Mouse (Mus musculus) adrenal gland, adult (tissue): ENCODE measurements around the gene Fkbp5.
"Not testable (repeated sequence)": the region's sequence is repeated elsewhere in the genome, so short reads cannot be mapped to it uniquely, and the experiment has no call there.

Experiments
- DNase-seq, 2 experiments: peaks; one replicate each; pipeline ENCODE4 v3.0.0; 2022 to 2023; ENCODE audit warnings: low spot score in 1 of 2; ENCODE audit not compliant: inconsistent age in 2 of 2

Gene Fkbp5

DNA sequence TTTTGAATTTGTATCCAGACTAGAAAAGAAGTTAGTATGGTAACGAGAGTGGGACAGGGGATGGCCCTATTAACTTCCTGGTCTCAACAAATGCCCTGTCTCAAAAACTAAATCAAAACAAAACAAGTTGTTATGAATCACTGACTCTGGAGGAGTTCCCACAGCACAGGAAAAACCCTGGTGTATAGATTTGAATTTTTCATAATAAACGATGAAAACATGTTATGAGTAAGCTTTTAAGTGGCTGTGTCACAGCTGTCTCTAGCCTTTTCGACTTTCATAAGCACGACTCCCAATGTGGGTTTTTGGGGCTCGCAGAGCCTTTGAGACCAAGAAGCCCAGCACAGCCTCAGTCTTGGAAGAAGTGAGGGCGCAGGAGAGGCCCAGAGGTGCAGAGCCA lies 89.7 kb downstream of the Fkbp5 start:
- no peak for DNase-seq

DNA sequence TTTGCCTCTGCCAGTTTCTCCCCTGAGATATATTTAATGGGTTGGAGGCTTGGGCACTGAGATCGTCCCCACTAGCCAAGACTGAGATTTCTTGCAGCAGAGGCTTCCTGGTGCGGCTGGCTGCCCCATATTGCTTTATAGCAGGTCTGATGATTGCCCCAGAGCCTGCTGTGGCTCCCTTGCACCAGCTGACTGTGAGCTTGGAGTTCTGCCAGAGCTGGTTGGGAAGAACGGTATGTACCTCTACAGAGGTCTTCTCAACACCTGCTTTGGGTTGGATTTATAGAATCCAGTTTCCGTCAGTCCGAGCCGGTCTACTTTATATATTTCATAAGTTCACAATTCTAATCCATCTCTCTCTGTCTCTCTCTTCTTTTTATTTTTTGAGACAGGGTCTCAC lies 93.0 kb downstream of the Fkbp5 start:
- DNase-seq, result peak; percentile 71 to 84

DNA sequence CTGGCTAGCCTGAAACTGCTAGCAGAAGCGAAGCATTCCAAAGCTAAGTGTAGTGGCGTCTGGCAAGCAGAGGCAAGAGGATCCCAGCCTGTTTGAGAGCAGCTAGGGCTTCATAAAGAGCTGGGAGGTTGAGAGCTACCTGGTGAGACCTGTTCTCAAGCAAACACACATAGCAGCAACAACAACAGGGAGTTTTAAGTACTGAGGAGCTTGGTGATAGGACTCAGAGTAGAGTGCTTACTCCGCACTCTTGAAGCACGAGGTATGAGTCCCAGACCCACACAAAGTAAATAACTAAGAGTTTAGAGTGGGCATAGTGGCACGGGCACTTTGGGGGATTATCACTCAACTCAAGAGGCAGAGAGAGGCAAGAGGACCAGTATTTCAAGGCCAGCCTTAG lies 96.3 kb downstream of the Fkbp5 start:
- DNase-seq, result no peak

DNA sequence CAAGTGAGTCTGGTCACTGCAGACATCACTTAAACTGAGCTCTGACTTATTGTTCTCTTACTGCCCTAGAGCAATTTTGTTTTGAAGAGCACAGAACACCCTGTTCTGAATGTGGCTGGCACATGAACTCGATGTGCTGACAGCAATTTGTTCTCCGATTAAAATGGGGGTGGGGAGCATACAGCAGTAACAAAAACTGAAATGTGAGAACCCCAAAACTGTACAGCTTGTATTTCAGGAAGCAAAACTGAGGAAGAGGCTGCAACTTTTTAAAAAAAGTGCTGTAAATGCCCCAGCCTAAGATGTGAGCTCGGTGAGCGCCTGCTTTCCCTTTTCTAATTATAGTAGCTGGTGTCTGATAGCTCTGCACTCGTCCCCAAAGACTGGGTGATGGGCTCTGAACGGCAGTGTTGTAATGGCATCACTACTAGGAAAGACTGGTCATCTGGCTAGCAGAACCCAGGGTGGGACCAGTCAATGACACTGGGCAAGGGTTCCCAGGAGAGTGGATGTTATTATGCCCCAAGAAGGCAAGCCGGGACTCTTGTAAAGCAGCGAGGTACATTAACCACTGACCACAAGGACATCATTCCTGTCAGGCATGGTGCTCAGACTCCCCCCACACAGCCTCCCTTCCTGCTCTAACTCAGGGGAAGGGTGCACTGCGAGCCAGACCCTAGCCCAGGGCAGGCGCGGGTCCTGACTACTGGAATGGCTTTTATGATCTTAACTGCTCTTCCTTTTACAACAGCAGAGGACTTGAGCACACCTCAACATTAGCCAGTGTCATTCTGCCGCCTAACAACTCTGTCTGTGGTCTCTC lies 96.9 kb downstream of the Fkbp5 start:
- peak; percentile 74 to 82 for DNase-seq

DNA sequence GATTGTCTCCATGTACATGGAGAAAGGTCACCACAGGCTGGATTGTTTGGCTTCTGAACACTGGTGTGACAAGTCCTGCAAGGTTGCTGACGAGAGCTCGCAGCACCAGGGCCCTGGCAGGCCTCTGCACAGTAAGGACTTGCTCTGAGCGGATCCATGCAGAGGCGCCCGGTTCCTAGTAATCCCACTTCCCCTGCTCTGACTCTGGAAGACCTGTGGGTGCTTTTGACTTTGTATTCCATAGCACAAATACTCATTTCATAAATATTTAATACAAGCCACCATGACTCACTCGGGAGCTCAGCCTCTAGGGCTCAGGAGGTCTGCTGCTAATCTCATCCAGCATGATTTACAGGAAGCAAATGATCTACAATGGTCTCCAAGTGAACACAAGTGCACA lies 97.7 kb downstream of the Fkbp5 start:
- peak; percentile 50 to 51 for DNase-seq

DNA sequence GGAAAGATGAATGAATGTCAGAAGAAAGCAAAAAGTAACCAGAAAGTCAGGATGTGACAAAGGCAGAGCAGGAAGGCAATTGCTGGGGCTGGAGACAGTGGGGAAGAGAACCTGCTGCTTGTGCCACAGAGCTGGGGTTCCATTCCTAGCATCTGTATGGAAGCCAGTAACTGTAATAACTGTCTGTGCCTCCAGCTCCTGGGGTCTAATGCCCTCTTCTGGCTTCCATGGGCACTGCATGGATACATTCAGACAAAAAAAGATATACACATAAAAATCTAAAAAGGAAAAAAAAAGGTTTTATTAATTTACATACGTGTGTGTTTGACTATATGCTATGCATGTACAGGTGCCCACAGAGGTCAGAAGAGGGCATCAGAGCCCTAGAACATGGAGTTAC lies 98.4 kb downstream of the Fkbp5 start:
- DNase-seq, result peak in 1 of 2 experiments; percentile 66

DNA sequence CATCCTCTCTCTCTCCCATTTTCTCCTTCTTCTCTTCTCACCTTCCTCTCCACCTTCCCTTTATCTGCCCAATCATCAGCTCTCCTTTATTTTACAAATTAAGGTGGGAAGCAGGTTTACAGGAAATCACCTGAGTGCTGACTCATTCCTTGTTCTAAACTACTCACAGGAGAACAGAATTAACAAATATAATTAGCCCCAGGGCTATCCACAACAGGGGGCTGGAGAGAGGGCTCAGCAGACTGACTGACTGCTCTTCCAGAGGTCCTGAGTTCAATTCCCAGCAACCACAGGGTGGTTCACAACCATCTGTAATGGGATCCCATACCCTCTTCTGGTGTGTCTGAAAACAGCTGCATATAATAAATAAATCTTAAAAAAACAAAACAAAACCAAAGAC lies 98.8 kb downstream of the Fkbp5 start:
- DNase-seq, result not testable (repeated sequence)

DNA sequence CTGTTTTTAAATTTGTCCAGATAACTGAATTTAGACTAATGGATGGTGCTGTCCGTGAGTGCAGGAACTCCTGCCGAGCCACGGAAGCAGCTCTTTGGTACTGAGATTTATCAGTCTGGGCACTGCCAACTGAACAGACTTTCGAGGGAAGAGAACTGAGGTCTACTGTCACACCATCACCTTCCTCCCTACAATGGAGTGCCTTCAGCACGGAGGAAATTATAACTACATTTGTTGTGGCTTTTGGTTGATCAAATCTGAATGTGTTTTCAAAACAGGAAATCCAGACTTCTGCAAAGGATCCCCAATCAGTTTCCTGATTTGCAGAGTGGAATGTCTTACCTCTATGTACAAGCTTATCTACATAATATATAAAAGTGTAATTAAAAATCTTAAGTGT lies 99.6 kb downstream of the Fkbp5 start:
- no peak for DNase-seq

DNA sequence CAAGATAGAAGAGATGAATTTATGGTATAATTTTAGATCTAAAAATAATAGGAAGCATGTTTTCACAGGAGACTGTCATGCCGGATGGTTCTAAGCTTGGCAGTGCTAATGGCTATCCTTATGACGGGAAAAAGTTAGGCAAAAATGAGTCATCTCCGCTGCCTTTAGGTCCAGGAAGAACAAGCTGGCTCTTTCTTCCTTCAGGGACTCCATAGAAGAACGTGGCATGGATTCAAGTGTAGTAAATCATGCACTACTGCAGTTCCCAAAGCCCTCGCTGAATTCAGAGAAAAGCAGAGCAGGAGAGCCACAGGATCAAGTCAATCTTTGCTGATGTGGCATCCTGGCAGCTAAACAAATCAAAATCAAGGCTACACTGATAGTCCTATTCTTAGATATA lies 102.1 kb downstream of the Fkbp5 start:
- peak; percentile 78 to 90 for DNase-seq

DNA sequence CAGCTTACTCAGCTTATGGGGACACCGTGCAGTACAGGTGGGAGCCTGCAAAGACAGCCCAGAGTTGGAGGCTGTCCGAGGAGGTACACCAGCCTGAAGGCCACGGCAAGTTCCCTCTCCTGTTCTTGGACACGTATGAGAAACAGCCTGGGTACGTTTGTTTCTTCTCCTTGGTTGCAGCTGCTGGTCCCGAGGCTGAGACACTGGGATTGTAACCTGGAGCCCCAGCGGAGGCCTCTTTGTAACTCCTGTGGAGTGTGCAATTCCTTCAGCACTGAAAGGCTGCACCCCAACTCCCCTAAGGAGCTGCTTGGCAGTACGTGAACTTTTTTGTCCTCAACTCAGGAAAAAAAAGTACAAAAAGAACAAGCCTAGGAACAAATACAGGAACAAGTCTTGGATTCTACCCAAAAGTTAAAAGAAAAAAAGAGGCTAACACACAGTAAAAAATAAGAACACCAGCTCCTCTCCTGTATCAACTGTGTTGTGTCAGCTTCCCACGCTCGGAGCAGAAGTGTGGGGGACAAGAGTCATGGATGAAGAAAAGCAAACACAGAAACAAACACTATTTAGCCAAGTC lies 105.9 kb downstream of the Fkbp5 start:
- DNase-seq, result no peak

DNA sequence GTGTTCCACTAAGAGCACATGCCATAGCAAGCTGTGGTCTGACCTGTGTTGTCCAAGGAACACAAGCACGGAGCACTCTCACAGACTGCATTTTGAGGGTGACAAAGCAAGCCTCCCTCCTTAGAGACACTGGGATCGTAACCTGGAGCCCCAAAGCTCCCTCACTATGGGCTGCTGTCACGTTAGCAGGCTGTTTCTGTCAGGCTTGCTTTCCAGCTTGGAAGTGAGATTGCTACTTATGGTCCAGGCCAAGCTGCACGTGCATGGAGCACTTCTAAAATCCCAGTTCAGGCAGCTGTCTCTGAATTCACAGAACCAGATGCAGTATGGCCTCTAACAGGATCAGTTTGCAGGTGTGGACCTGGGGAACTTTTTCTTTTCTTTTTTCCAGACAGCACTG lies 106.6 kb downstream of the Fkbp5 start:
- DNase-seq, result no peak

DNA sequence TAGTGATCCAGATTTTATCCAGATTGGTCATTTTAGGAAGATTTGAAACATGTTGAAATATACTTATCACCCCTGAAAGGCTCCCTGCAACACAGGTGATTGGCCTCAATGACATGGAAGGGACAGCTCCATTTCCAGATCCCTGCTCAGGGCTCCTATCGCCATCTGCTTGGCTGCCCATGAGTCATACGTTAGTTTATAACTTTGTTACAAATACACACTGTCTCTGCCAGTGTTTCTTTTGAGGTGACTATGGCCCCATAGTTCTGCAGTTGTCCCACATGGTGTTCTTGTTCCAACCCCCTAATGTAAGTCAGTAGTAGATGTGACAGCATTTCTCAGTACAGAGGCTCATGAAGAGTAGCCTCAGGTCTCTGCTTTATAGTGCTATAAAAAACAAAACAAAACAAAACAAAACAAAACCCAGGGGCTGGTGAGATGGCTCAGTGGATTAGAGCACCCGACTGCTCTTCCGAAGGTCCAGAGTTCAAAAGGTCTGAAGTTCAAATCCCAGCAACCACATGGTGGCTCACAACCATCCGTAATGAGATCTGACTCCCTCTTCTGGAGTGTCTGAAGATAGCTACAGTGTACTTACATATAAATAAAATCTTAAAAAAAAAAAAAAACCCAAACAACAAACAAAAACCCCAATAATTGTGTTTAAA lies 108.9 kb downstream of the Fkbp5 start:
- peak in 1 of 2 experiments; percentile 47 for DNase-seq

DNA sequence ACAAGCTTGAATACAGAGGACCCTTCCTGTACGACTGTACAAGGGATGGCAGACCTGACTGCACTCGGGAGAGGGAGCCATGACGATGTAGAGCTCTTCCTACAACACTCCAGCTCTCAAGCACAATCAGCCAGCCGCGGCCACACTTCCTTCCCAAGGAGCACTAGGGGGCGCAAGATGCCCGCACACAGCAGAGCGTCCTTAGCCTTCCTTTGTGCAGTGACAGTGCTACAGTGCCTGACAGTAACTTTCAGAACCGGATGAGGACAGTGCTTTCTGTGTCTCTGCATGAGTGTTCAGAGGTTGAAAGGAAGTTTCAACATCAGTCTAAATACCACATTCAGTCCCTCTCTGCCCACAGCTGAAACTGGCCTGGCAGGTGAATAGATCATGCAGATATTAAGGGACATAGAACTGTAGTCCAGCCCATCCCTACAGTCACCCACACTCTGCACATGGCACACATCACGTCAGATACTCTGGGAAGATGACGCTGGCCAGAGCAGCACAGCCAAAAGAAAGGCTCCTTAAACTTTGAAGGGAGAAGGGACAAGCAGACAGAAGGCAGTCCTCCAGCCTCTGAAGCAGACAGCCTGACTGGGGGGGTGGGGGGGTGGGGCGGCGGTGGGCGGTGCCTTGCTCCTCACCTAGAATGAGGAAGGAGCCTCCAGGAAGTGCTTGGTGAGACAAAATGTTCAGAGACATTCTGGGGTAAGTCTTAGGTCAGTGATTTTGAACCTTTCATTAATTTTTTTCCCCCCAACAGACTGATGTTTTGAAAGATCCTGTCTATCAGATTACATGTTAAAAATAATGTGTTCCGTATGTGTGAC lies 109.7 kb downstream of the Fkbp5 start:
- peak; percentile 87 to 94 for DNase-seq

DNA sequence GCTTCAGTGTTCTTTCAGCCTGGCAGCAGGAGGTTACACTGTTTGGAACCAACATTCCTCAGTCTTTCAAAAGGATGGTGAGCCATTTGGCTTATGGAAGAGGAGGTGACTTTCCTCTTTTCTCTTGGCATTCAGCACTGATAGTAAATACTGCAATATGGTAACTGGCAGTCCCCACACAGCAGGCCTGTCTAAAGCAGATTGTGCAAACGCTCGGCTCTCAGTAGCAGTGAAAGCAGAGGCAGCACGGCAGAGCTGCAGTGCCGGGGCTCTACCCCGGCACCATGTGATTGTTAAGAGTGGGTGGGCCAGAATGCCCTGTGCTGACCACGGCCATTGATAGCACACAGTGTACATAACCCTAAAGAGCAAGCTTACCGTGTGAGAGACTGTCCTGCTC lies 110.9 kb downstream of the Fkbp5 start:
- no peak for DNase-seq

DNA sequence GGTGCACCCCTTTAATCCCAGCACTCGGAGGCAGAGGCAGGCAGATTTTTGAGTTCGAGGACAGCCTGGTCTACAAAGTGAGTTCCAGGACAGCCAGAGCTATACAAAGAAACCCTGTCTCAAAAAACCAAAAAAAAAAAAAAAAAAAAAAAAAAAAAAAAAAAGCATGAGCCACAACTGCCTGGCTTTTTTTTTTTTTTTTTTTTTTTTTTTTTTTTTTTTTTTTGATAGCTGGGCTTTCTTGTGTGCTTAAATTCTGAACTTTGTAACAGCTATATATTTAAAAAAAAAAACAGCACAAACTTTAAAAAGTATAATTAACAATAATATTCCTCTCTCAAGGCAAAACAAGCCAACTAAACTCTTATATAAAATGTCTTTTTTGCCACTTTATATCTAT lies 112.6 kb downstream of the Fkbp5 start:
- DNase-seq, result not testable (repeated sequence)

DNA sequence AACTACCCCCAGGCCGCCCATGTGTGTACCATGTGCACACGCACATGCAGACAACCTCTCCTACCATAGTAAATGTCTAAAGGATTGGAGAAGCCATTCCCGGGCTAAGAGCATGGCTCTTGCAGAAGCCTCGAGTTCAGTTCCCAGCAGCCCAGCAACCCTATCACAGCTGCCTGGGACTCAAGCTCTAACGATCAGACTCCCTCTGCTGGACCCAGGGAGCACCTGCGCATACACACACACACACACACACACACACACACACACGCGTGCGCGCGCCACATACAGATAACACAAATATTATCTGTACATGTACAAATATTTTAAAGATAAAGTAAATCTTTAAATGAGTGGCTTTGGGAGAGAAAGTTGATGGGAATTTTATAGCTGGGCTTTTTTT lies 113.0 kb downstream of the Fkbp5 start:
- DNase-seq, result no peak

DNA sequence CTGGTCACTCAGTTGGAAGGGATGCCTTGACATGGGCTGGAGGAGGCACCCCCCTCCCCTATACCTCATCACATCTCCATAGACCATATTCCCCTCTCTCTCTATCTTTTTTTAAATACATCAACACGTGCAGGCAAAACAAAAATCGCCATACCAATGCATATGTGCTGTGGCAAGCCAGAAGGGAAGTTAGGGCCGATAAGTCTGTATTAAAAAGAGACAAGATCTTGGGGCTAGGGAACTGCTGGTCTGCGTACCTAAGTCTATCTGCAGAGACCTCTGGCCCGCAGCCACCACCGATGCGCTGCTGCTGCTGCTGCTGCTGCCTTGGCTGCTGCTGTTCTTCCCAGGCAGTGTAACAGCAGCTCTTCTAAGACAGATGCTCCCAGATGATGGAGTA lies 122.3 kb downstream of the Fkbp5 start:
- no peak for DNase-seq

DNA sequence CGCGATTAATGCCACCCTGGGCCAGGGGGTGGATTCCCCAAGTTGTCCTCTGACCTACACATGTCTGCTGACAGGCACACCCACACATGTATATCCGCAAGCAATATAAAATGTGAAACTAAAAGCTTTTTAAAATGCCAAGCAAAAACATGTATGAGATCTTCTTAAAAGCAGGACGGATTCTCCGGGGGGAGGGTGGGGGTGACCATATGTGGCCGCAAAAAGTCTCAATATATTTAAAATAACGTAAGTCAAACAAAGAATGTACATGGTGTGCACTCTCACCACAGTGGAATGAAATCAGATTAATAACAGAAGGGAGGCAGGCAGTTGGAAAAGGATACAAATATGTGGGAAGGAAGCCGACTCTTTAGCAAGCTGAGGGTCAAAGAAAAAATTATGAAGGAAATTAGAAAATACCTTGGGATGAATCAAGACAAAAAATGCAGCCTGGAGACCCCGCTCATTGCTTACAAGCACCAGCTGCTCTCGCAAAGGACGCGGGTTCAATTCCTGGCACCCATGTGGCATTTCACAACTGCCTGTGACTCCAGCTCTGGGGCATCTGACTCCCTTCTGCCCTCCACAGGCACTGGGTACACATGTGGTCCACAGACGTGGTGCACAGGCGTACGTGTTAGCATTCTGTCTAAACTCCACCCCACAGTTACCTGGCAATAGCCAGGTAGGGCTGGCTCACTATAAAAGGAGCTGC lies 123.1 kb downstream of the Fkbp5 start:
- peak in 1 of 2 experiments; percentile 32 for DNase-seq

DNA sequence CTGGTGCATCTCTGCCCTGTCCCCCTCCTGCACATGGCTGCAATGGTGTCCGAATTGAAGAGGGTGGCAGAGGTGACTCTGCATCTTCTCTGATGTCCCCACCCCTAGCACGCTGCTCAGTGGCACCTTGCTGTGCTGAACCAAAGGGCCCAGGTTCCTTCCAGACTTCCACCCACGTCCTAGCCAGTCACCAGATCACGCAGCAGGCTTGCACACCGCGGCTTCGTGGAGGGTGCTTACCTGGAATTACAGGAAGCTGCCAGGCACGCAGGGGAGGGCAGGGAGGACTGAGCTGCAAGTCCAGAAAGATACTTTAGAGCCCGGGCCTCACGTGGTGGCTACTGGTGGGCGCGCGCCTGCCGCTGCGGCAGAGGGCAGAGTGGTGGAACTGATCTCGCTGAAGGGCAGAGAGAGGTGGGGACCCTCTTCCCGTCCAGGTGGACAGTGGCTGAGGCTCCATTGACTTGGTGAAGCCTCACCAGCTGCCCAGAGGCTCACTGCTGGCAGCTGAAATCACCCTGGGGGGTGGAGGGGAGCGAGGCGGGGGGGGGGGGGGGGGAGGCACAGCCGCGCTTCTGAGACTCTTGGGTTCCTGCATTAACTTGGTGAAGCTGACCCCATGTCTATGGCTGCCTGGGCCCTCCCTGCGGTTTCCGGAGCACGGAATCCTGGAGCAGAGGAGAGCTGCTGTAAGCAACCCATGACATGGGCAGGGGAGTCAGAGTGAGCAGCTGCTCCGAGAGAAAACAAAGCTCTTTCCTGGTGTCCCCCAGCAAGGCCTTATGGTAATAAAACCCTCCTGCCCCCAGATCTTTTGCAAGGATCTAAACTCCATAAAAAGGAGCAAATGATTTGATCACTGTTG lies 125.5 kb downstream of the Fkbp5 start:
- no peak for DNase-seq

DNA sequence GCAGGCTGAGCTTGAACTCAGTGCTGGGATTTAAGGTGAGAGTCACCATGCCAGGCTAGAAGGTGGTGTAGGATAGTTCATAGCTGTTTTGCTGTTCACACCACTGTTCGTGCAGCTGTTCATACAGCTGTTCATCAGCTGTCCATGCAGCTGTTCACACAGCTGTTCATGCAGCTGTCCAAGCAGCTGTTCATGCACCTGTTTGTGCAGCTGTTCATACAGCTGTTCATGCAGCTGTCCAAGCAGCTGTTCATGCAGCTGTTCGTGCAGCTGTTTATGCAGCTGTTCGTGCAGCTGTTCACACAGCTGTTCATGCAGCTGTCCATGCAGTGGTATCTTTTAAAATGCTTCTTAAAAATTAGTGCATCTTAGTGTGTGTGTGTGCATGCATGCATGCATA lies 128.8 kb downstream of the Fkbp5 start:
- DNase-seq, result no peak
